Mouse (Mus musculus) intestine, embryonic 14.5 days (tissue): ENCODE data around the gene Pcbp2. TPM values are rescaled to one million over a fixed set of nuclear protein-coding genes. Genes with fewer than 3 reads are reported as not detected.

Source experiments
- ATAC-seq: fragments of 200-750 bp; cut with Nextera tagmentation; replicated peaks from 2 replicates; pipeline ENCODE4 v1.8.0; 2017; ENCODE audit warnings: low read depth, moderate number of reproducible peaks, moderate TSS enrichment, moderate library complexity; ENCODE audit not compliant: low FRiP score, low TSS enrichment
- DNase-seq: peaks from one replicate; pipeline ENCODE4 v3.0.0-alpha.2; 2018; ENCODE audit warnings: low spot score
- H3K27ac ChIP-seq: fragments of 300-500 bp; sonication (generic); 2 replicates; pipeline ENCODE4 v1.5.1; 2014; ENCODE audit warnings: low read depth, mild to moderate bottlenecking, control low read depth
- H3K27me3 ChIP-seq: fragments of 300-500 bp; sonication (generic); replicated peaks from 2 replicates; pipeline ENCODE4 v1.6.1; 2014; ENCODE audit warnings: low read length, control low read depth; ENCODE audit not compliant: control insufficient read depth, insufficient read depth
- H3K36me3 ChIP-seq: fragments of 300-500 bp; sonication (generic); 2 replicates; pipeline ENCODE4 v1.6.1; 2014; ENCODE audit warnings: low read length, control low read depth; ENCODE audit not compliant: control insufficient read depth, insufficient read depth
- H3K4me1 ChIP-seq: fragments of 300-500 bp; sonication (generic); replicated peaks from 2 replicates; pipeline ENCODE4 v1.6.1; 2014; ENCODE audit warnings: low read length, control low read depth, mixed read lengths; ENCODE audit not compliant: control insufficient read depth, insufficient read depth
- H3K4me2 ChIP-seq: fragments of 300-500 bp; sonication (generic); 2 replicates; pipeline ENCODE4 v1.6.1; 2014; ENCODE audit warnings: low read length
- H3K4me3 ChIP-seq: fragments of 300-500 bp; sonication (generic); 2 replicates; pipeline ENCODE4 v1.5.1; 2014; ENCODE audit warnings: low read depth, low read length, control low read depth, mixed read lengths
- H3K9ac ChIP-seq: fragments of 300-500 bp; sonication (generic); 2 replicates; pipeline ENCODE4 v1.6.1; 2014; ENCODE audit warnings: mild to moderate bottlenecking, low read length
- H3K9me3 ChIP-seq: fragments of 300-500 bp; sonication (generic); 2 replicates; pipeline ENCODE4 v1.6.1; 2016; ENCODE audit warnings: low read length, control low read depth; ENCODE audit not compliant: control insufficient read depth
- WGBS: fragments of 180-500 bp; shearing (Covaris S2); extraction: QIAGEN DNeasy Blood & Tissue Kit; methylation state at CpG from one replicate; pipeline ENCODE4 v1.1.7; 2014; 5-methylcytosine and 5-hydroxymethylcytosine counted together
- polyA plus RNA-seq: library from polyadenylated mRNA; unstranded; fragments of >200 nt; fragmentation: Nextera tagmentation; extraction: Ambion mirVana; gene quantifications from 2 replicates; pipeline ENCODE4 v1.2.1, GENCODE M21; 2014

The Pcbp2 gene
- polyA plus RNA-seq, 1 experiment from 2014 or later: 275 TPM

DNA sequence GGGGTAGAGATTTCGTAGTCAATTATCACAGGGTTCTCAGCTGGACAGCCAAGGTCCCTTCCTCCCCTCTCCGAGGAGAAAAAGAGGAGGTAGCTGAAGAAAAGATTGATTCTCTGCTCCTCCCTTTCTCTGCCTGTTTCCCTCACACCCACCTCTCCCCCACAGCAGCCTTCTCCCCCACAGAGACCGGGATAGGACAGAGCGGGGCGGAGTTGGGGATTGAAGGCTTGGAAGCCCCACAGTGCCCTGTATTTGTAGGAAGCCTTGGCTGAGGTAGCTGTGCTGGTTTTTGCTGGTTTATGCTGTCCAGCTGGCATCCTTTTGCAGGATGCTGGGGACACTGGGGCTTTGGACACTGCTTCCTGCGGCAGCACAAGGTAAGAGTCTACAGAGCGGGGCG, 25.2 kb upstream of the Pcbp2 start, which contains the start of gene Amhr2:
Gene Amhr2, plus strand, starts transcription at position 222 of the 400 bp plus-strand sequence.
- Histone ChIP-seq H3K9me3 (no peaks in the 10 kb centered on the region), H3K36me3 (no peaks in the 10 kb centered on the region), H3K4me3 (no peak within 1 kb of the TSS), H3K27ac (no peak within 1 kb of the TSS), H3K4me1 (no peaks in the 10 kb centered on the region), H3K27me3 (no peaks in the 10 kb centered on the region), H3K9ac (no peak within 1 kb of the TSS), H3K4me2 (no peak within 1 kb of the TSS)
- ATAC-seq (no peak), DNase-seq (no peak)
- WGBS: 56% methylated on average over 8 of the region's 8 CpGs

DNA sequence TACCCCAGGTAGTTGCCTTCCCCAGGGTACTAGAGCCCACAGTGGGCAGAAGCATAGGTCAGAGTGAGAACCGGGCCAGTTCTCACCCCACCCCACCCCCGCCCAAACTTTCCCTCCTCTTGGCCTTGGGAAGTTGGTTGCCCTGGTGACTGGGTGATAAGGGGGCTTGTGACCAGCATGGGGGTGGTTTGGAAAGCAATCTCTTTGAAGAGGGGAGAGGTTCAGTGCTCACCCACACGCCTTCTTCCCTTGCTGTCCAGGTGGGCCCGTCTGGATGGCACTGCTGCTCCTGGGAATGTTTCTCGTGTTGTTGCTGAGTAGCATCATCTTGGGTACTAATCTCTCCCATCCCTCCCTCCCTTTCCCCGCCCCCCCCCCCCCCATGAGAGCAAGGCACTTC, 23.9 kb upstream of the Pcbp2 start:
- Histone ChIP-seq H3K9me3 (no peaks in the 10 kb centered on the region), H3K36me3 (no peaks in the 10 kb centered on the region), H3K9ac (no peak overlapping the region), H3K27me3 (no peaks in the 10 kb centered on the region), H3K4me2 (no peak overlapping the region), H3K27ac (no peak overlapping the region), H3K4me3 (no peak overlapping the region), H3K4me1 (no peaks in the 10 kb centered on the region)
- DNase-seq (no peak), ATAC-seq (no peak)
- 30% methylated on average over 6 of the region's 6 CpGs for WGBS

DNA sequence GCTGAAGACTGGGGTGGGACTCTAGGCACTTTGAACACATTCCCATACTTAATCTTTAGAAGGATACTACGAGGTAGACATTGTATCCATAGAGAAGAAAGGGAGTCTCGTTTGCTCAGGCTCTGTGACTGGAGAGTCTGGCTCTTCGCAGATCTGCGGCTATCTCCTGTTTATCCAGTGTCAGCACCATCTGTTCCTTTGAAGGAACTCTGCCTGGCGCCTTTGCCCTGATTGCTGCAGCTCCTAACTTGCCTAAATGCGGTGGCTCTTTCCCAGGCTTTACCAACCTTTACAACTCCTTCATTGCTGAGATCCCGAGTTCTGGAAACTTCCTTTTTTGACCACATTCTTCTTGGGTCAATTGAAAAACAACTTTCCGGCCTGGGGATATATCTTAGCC, 21.0 kb upstream of the Pcbp2 start:
- WGBS: 39% methylated on average over 8 of the region's 8 CpGs
- Histone ChIP-seq H3K27me3 (no peaks in the 10 kb centered on the region), H3K4me2 (no peak overlapping the region), H3K4me1 (no peaks in the 10 kb centered on the region), H3K4me3 (no peak overlapping the region), H3K9me3 (no peaks in the 10 kb centered on the region), H3K36me3 (no peaks in the 10 kb centered on the region), H3K9ac (no peak overlapping the region), H3K27ac (no peak overlapping the region)
- ATAC-seq (no peak), DNase-seq (no peak)

DNA sequence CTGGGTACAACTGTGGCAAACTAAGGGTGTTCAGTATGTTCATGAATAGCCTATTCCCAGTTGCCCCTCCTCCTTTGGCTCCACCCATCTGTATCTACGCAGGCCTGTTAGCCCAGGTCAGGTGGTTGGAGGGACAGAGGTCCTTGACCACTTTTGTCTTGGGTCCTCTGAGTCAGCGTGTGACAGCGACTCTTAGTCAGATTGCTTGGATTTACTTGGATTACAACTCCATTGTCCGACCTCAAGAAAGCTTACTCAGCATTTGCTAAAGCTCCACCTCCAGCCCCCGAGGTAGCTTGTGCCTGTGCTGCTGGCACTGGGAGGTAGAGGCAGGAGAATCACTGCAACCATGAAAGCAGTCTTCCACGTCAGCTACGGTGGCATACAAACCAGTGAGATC, 19.4 kb upstream of the Pcbp2 start:
- Histone ChIP-seq H3K36me3 (no peaks in the 10 kb centered on the region), H3K9me3 (no peaks in the 10 kb centered on the region), H3K9ac (no peak overlapping the region), H3K4me2 (no peak overlapping the region), H3K27ac (no peak overlapping the region), H3K4me3 (no peak overlapping the region), H3K4me1 (no peaks in the 10 kb centered on the region), H3K27me3 (no peaks in the 10 kb centered on the region)
- ATAC-seq: 0 out of 2 replicates have a peak, but pooled peaks have one; percentile 34
- 32% methylated on average over 7 of the region's 7 CpGs for WGBS
- DNase-seq: no peak

DNA sequence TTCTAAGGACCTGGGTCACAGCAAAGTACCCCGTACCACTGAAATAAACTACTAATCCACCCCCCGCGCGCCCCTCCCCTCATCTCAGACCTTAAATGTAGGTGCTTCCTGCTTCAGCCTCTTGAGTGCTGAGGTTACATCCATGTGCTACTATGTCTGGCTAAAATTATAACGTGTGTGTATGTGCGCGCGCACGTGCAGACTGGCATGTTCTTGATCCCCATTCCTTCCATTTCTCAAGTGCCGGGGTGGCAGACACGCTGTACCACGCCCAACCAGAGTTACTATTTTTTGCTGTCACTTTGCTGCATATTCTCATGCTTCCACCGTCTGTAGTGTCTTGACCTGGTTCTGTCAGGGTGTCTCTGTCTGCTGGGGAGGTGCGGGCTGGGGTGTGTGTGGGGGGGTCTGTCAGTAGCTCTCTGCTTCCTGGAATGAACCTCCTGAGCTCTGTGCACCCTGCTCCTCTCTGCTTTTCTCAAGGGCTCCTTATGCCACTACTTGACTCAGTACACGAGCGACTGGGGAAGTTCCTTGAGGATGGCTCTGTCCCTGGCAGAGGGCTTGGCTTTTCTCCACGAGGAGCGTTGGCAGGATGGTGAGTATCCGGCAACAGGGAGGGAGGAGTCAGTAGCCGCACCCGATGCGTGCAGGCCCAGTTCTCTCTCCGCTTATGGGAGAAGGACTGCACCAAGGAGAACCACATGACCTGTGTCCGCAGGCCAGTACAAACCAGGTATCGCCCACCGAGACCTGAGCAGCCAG, 18.5 kb upstream of the Pcbp2 start:
- Histone ChIP-seq H3K27me3 (no peaks in the 10 kb centered on the region), H3K27ac (no peak overlapping the region), H3K9me3 (no peaks in the 10 kb centered on the region), H3K4me2 (no peak overlapping the region), H3K4me1 (no peaks in the 10 kb centered on the region), H3K9ac (no peak overlapping the region), H3K4me3 (no peak overlapping the region), H3K36me3 (no peaks in the 10 kb centered on the region)
- WGBS: 79% methylated on average over 26 of the region's 26 CpGs
- ATAC-seq: no peak
- no peak for DNase-seq

DNA sequence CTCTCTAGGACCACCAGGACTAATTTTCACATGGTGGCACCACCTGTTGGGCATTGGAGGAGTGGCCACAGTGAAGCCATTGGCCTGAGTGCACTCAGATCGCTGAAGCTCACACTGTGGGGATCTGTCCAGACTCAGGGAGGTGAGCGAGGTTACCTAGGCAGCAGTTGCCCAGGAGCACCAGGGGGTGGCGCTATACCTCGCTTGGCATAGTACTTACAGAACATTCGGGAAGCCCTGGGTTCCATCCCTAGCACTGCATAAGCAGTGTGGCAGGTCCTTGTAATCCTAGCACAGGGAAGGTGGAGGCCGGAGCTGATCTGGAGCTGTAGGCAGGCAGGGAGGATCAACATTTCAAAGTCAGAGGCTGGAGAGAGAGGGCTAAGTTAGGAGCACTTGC, 14.3 kb upstream of the Pcbp2 start:
- ATAC-seq: no peak
- no peaks in the 10 kb centered on the region for H3K36me3 ChIP-seq
- no peak for DNase-seq
- no peak overlapping the region for H3K4me3 ChIP-seq
- H3K4me2 ChIP-seq: no peak overlapping the region
- H3K9me3 ChIP-seq: no peaks in the 10 kb centered on the region
- 38% methylated on average over 6 of the region's 6 CpGs for WGBS
- H3K27ac ChIP-seq: no peak overlapping the region
- no peak overlapping the region for H3K9ac ChIP-seq
- H3K4me1 ChIP-seq: no peaks in the 10 kb centered on the region; the same call in 1 of the 2 replicates
- no peaks in the 10 kb centered on the region for H3K27me3 ChIP-seq

DNA sequence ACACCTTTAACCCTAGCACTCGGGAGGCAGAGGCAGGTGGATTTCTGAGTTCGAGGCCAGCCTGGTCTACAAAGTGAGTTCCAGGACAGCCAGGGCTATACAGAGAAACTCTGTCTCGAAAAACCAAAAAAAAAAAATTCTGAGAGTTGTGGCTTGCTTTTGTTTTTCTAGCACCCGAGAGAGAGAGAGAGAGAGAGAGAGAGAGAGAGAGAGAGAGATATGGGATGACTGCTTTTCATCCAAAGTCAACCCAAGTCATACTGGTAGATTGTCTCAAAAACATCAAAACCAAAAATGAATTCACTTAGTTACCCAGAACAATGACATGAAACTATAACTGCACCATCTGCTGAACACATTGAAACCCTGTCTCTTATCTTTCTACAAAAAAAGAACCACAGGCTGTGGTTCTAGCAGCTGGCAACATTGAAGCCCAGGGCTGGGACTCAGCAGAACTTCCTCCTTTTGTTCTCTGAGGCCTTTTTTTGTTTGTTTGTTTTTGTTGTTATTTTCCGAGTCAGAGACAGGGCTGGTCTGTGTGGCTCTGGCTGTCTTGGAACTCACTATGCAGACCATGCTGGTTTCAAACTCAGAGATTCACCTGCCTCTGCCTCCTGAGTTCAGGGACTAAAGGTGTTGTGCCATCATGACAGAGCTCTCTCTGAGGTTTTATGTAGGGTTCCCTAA, 12.1 kb upstream of the Pcbp2 start:
- no peak for DNase-seq
- Histone ChIP-seq H3K4me3 (0 out of 2 replicates have a peak overlapping the region, but pooled peaks have one; percentile 39), H3K36me3 (no peaks in the 10 kb centered on the region), H3K27ac (no peak overlapping the region), H3K27me3 (no peaks in the 10 kb centered on the region), H3K9ac (no peak overlapping the region), H3K9me3 (no peaks in the 10 kb centered on the region), H3K4me1 (no peaks in the 10 kb centered on the region; the same call in 1 of the 2 replicates), H3K4me2 (peak overlapping the region; percentile 53)
- no peak for ATAC-seq
- WGBS: 71% methylated on average over 5 of the region's 5 CpGs

DNA sequence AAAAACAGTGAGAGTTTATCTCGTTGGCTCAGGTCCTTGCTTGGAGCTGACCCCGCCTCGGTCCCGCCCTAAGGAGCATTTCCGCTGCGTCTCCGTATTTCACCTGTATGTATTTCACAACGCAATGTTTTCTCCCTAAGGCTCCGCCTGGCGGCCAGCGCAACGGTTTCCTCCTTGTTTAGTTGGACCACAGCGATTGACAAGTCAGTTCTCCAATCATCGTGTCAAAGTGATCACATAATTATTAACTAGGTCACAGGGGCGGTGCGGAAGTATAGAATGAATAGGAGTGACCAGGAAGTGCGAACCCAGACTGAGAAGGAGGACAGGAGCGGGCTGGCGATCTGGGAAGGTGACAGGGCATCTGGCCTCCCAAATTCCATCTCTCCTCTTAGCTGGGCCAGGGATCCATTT, 11.4 kb upstream of the Pcbp2 start, which contains the start of gene Prr13:
Gene Prr13, plus strand, starts transcription at position 125 of the 414 bp plus-strand sequence.
- ATAC-seq (peak; percentile 80), DNase-seq (peak; percentile 92)
- H3K9ac ChIP-seq: peak within 1 kb of the TSS; percentile 37
- H3K27ac ChIP-seq: no peak within 1 kb of the TSS
- peak within 1 kb of the TSS; percentile 53 for H3K4me2 ChIP-seq
- no peaks in the 10 kb centered on the region for H3K9me3 ChIP-seq
- no peaks in the 10 kb centered on the region for H3K36me3 ChIP-seq
- no peaks in the 10 kb centered on the region; the same call in 1 of the 2 replicates for H3K4me1 ChIP-seq
- WGBS: under 1% methylated on average over 19 of the region's 19 CpGs
- peak within 1 kb of the TSS; percentile 39 for H3K4me3 ChIP-seq
- H3K27me3 ChIP-seq: no peaks in the 10 kb centered on the region
